Mouse (Mus musculus) stomach, postnatal 0 days (tissue): ENCODE results near the gene Rufy2.

ENCODE experiments used
- CTCF ChIP-seq: IDR thresholded peaks from 2 replicates; pipeline ENCODE4 v1.5.1; 2016; ENCODE audit warnings: antibody characterized with exemption, low read depth, mild to moderate bottlenecking, moderate library complexity
- EP300 ChIP-seq: optimal IDR thresholded peaks from 2 replicates; pipeline ENCODE3; 2016; ENCODE audit warnings: antibody characterized with exemption

DNA sequence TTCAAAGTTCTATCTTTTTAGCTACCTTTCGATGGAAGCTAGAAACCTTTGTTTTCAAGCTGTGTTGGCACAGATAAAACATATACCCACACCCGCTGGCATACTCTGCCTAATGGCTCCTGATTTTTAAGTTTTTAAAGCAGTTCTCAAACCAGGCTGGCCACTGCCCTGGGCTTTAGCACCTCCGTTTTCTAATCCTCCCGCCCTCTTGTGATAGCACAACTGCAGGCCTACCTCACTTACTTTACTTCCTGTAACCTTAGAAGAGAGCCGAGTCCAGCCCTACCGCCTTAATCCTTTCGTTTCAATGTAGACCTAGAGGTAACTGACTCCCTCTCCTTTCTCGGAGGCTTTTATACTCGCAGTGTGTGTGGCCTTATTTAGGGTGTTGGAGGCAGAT is 23.2 kb downstream of the Rufy2 start:
- no peak for TF ChIP-seq CTCF
- TF ChIP-seq EP300 = no peak
